Mouse (Mus musculus) kidney, adult 9 months (tissue): Measurements from ENCODE around the gene Ptpn6.
A peak's percentile ranks its signal among the peaks of the same experiment; 100 is the strongest.

Source experiments
- DNase-seq: peaks from one replicate; pipeline ENCODE4 v3.0.0; 2022

Gene Ptpn6

GRCm38 (mm10) chr6:124738511-124739023, at the start of gene Ptpn6:
Ptpn6 (minus strand) TSS chr6:124738714.
- DNase-seq = peak; percentile 96

DNA sequence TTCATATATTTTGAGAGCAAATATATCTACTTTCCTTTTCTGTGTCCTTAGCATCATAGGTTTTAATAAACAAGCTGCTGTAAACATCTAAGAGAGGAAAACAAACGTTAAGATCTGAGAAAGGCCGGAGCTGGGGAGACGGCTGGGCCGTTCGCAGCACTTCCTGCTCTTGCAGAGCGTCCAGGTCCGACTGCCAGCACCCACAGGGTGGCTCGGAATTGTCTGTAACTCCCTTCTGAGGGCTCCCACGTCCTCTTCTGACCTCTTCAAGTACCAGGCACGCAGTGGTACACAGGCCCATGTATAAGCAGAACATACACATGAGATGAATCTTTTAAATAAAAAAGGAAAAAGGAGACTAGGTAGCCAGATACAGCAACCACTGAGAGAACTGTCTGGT, 49.2 kb upstream of the Ptpn6 start:
- DNase-seq = no peak

DNA sequence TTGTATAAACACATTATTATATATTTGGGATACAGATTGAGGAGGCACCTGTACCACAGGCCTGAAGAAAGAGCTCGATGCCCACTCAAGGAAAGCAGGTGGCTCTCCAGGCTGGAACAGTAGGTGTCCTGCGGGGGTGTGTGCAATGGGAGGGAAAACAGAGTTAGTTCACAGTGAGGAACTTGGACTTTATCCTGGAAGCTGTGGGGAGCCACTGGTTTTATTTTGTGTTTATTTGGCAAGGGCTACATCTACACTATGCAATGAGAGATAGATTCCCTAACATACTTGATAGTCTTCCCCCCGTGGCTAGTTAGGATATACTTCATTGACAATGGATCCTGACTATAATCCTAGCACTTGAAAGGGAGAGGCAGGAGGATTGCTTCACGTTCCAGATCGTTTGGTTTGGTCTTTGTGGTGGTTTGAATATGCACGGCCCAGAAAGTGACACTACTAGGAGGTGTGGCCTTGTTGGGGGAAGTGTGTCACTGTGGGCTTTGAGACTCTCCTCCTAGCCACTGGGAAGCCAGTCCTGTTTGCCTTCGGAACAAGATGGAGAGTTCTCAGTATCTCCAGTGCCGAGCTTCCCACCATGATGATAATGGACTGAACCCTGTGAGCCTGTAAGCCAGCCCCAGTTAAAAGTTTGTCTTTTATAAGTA, 48.4 kb upstream of the Ptpn6 start:
- peak; percentile 79 for DNase-seq

DNA sequence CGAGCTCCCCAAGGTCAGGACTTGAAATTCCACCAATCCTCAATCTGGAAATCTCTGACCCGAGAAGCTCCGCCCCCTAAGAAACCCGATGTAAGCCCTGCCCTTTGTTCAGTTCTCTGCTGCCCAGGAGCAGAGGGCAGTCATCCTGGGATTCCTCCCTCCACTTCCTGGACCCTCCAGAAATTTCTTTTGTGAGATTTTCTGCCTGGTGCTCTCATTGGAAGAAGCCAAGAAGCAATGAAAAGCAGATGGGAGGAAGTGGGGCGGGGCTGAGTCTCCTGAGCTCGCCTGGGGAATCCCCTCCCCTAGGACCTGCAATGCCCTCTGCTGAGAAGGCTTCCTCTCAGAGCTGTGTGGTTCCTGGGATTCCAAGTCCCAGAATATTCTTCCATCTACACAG, 43.9 kb upstream of the Ptpn6 start:
- DNase-seq = peak; percentile 67

DNA sequence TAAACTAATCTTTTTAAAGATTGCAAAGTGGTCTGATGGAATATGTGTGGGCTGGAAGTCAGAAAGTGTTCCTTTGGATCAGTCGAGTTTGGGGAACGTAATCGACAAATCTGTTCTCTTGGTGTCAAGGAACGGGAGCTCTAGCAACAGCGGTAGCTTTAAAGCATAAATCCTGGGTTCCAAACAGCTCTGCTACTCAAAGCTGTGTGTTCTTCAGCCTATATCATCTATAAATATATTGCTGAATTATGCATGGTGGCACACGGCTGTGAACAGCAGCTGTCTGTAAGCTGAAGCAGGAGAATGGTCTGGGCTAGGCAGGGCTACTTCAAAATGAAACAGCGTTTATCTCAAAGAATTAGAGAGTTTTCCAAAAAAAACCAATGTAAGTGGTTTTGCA, 42.4 kb upstream of the Ptpn6 start:
- DNase-seq = no peak

DNA sequence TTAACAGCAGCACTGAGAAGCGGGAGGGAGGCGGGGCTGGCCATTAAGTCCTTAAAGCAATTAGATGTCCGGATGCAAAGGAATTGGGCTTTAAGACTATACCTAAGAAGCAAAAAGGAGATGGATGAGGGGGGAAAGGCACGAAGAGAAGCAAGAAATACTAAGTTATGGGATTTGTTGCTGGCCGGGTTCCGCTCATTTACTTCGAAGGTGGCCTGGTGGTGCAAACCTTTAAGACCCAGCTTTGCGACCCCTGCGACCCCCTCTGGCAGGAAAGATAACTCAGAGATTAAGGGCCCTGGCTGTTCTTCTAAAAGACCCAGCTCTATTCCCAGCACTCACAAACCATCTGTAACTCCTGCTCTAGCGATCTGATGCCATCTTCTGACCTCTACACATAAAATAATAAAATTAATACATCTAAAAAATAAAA, 41.5 kb upstream of the Ptpn6 start:
- DNase-seq = peak; percentile 57

GRCm38 (mm10) chr6:124779222-124779983, 40.9 kb upstream of the Ptpn6 start, which contains the start of gene Lrrc23:
Lrrc23 (minus strand) TSS chr6:124779727.
- peak; percentile 55 for DNase-seq

DNA sequence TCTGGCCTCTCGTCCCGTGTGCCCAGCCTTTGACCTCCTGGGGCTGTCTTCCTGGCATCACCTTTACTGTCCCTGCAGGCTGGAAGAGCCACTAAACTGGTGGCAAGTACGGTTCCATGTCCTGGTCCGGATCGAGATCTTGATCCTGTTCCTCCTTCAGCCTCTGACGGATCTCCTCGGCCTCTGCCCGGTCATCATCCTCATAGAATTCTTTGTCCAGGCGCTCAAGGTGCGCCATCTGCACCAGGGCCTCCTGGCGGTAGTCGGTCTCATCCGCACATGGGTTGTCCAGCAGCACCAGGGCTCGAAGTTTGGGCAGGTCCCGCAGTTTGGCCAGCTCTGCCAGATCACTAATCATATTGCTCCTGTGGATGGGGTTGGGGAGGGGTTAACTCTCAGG, 32.0 kb upstream of the Ptpn6 start:
- DNase-seq = no peak

DNA sequence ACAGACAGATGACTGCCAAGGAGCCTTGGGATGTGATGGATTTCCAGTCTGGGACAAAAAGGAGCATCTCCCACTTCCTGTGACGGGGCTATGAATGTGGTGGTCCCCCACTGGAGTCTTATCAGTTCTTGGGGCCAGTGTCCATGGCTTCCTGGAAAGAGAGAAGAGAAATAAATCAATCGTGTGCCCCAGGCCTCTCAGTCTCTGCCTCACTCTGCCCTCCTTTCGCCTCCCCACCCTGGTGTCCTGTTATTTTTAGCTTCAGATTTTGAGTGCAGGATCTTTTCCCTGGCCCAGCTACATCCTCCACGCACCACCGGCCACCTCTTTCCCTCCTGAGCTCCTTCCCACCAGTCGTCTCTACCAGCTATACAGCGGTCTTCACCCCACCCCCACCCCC, 31.5 kb upstream of the Ptpn6 start:
- no peak for DNase-seq

DNA sequence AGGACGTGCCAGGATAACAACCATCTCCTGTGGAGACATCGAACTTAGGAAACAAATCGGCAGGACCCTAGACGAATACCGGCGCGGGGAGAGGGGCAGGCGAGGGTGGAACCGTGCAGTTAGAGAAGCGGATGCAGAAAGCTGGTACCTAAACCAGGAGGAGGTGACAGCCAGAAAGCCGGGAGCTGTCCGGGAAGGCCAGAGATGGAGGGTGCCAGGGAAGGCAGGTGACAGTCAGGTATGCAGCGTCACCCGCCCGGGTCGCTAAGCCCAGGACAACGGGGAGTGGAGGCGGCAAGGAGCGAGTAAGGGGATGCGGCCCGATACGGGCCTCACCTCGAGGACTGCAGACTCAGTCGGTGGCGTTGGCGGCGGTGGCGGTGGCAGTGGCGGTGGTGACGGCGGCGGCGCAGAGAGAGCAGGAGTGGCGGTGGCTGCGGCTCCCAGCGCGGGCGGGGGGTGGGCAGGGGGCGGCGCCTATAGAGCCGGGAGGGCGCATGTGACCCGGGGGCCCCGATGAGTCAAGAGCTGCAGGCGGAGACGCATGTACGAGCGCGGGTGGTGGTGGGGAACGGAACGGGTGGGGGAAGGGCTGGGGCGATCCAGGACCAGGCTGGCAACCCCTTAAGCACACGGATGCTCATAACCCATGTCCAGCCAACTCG, 30.7 kb upstream of the Ptpn6 start, which contains the start of gene Eno2:
TSS of gene Eno2 (minus strand) at position 573 of the 665 bp plus-strand sequence.
- DNase-seq = no peak

DNA sequence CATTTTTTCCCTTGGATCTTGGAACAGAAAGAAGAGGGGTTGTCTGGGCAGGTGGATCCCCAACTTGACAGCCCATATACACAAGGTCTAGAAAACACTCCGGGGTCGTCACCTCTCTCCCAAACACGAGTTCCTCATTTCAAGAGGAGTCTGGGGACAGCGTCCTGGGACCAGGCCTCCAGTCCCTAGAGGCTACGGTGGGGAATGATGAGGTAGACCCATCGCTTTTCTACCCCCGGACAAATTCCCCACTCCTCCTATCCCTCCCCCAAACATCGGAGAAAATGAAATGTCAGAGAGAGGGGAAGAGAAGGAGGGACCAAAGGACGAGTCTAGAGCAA, 30.2 kb upstream of the Ptpn6 start:
- DNase-seq = no peak

DNA sequence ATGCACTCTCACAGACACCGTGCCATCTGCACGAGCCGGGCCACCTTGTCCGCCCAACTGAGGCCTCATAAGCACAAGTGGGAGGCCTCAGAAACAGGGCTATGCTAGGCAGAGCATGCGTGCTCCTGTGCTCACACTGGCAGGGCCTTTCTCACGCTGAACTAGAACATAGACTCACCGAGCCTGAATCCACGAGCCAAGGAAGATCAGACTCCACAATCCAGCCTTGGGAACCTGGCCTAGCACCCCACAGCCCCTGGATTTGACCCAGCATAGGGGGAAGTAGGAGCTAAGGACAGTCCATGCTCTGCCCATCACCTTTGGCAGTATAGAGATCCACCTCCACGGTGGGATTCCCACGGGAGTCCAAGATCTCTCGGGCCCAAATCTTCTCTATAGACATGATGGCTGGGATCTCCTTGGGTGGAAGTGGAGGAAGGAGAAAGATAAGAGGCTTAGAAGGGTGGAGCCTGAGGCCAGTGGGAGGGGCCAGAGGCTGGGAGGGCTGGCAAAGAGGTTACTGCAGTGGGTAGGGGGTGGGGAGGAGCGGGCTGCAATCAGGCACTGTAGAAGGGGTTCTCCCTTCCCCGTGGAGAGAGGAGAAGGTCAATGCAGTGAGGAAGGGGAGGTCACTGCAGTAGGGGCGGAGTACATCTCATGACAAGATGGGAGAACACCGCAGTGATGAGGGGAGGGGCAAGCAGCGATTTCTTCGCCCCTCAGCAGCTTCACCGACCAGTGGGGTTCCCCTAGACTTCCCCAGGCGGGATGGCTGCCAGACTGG, 29.6 kb upstream of the Ptpn6 start:
- DNase-seq = no peak

- no peak for DNase-seq
These were observed 29.0 kb upstream of the Ptpn6 start for GRCm38 (mm10) chr6:124767536-124767919.

- DNase-seq = no peak
These were observed 27.4 kb upstream of the Ptpn6 start for GRCm38 (mm10) chr6:124765951-124766350.

- DNase-seq = peak; percentile 94
These were observed 20.7 kb upstream of the Ptpn6 start for GRCm38 (mm10) chr6:124759259-124759658.

DNA sequence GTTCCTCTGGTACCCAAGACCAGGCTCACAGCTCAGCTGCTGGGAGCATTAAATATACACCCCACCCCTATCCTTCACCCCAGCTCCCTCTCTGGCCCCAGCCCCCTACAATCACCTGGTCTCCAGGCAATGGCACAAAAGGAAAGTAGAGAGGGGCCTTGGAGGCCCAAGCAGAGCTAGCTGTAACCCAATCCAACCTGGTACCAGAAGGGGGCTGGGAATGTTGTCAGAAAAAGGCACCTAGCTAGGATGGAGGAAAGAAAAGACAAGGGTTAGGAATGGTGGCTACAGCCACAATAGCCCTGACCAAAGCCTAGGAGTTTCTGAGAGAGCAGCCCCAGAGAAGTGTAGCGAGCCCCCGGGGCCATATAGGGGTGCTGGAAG, 20.3 kb upstream of the Ptpn6 start:
- DNase-seq = no peak

GRCm38 (mm10) chr6:124757909-124758848, 19.7 kb upstream of the Ptpn6 start:
- peak; percentile 72 for DNase-seq

DNA sequence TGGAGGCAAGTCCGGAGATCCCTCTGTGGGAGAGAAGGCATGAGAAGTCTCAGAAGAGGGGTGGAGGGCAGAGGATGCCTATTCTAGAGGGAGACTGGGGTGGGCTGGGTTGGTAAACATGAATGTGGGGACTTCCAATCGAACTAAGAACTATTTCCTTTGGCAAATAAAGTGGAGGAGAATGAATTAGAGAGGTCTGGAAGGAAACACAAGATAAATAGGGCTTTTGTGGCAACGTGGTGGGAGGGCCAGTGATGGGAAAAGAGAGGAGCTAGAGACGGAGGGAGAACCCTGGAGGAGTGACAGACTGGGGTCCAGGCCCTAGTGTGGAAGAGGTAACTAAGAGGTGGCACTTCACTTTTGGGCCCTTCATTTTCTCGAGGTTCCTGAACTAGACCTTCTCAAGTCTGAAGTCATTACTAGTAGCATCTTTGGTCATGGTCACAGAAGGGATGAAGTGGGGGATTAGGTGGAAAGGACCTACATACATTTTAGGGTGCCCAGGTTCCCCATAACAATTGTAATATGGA, 18.9 kb upstream of the Ptpn6 start:
- no peak for DNase-seq

- peak; percentile 82 for DNase-seq
These were observed 18.3 kb upstream of the Ptpn6 start for GRCm38 (mm10) chr6:124756652-124757350.

- peak; percentile 65 for DNase-seq
These were observed 17.5 kb upstream of the Ptpn6 start, which contains the start of the genes Gm45234 and Atn1 for GRCm38 (mm10) chr6:124755831-124756595. Gm45234 (minus strand) TSS chr6:124756021. Atn1 (minus strand) TSS chr6:124756524.
